Mouse (Mus musculus) C2C12 (cell line): ENCODE data around the gene Kank4.

Source experiments
- CEBPB ChIP-seq: IDR thresholded peaks from one replicate; pipeline ENCODE4 v1.6.1; 2011; ENCODE audit warnings: low read depth, mild to moderate bottlenecking, control low read depth, moderate library complexity
- CTCF ChIP-seq: IDR thresholded peaks from one replicate; pipeline ENCODE4 v1.5.1; 2011; ENCODE audit not compliant: control insufficient read depth, insufficient read depth, insufficient read length
- MAX ChIP-seq: IDR thresholded peaks from one replicate; pipeline ENCODE4 v1.6.1; 2011; ENCODE audit warnings: mild to moderate bottlenecking, control low read depth
- MYOD1 ChIP-seq: IDR thresholded peaks from one replicate; pipeline ENCODE4 v1.6.1; 2011; ENCODE audit warnings: low read depth; ENCODE audit not compliant: control insufficient read depth, insufficient read length
- MYOG ChIP-seq: IDR thresholded peaks from one replicate; pipeline ENCODE4 v1.6.1; 2011; ENCODE audit not compliant: control insufficient read depth, insufficient read length; ENCODE audit errors: extremely low read depth
- USF1 ChIP-seq: IDR thresholded peaks from one replicate; pipeline ENCODE4 v1.6.1; 2011; ENCODE audit warnings: low read depth, mild to moderate bottlenecking, control low read depth, moderate library complexity

DNA sequence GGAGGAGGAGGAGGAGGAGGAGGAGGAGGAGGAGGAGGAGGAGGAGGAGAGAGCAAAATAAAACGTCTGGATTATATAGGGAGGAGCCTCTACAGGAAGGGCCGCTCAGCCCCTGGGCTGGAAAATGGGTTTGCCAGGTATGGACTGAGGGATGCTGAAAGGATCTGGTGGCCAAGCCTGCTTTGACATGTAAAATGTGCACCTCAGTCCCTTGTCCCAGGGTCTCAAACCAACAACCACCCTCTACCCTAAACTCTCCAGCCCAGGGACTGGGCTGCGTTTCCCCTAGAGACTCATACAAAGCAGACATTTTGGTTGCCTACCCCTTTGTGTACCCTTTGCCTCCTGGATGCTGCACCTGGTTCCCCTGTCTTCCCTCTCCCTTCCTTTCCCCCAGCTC lies 47.2 kb upstream of the Kank4 start:
- TF ChIP-seq CTCF, result no peak
- no peak for TF ChIP-seq MAX
- no peak for TF ChIP-seq USF1
- TF ChIP-seq MYOD1, result no peak
- no peak for TF ChIP-seq MYOG
- no peak for TF ChIP-seq CEBPB
